Mouse (Mus musculus) olfactory bulb, adult 2 months (tissue): ENCODE measurements at regions not wholly inside any gene's neighbourhood (a gene's known extent, or its start where the extent isn't known, plus 50 kb on each side); places are given as distances from the start of the nearest gene placed in this dataset.

Experiments
- CTCF ChIP-seq: fragments of 200-500 bp; IDR thresholded peaks from 2 replicates; pipeline ENCODE4 v1.5.1; 2012; ENCODE audit warnings: low read depth, mild to moderate bottlenecking, low read length, moderate library complexity; ENCODE audit not compliant: insufficient read depth
- POLR2A ChIP-seq: fragments of 200-500 bp; IDR thresholded peaks from 2 replicates; pipeline ENCODE4 v1.6.1; 2012; ENCODE audit warnings: mild to moderate bottlenecking, low read depth, low read length, moderate library complexity; ENCODE audit not compliant: insufficient read depth

GRCm38 (mm10) chr5:148716633-148717032 is 164.0 kb upstream of the Ubl3 start:
- no peak for TF ChIP-seq CTCF
- no peak for TF ChIP-seq POLR2A
